Mouse (Mus musculus) liver, postnatal 0 days (tissue): ENCODE results near the gene Timd2.

Experiments used
- CTCF ChIP-seq: sonication (generic); IDR thresholded peaks from 2 replicates; pipeline ENCODE4 v1.5.1; 2016; ENCODE audit warnings: antibody characterized with exemption, low read depth
- EP300 ChIP-seq: IDR thresholded peaks from 2 replicates; pipeline ENCODE4 v1.6.1; 2016; ENCODE audit warnings: antibody characterized with exemption, low read depth, mild to moderate bottlenecking

DNA sequence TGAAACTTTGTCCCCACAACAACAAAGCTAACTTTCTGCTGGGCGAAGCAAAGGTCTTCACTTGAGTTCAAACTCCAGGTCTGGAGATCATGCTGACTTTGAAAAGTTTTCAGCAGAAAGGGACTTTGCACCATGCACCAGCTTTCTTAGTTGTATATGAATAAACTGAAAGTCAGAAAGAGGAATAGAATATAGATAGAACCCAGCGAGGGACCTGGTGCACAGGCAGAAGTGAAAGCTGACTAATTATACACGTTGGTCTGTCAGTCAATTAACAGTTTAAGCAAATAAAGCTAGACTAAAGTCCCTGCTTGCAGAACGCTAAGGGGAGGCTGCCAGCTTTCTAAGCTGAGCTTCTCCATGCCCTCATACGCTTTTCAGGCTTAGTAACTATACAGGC, 8.0 kb downstream of the Timd2 start:
- TF ChIP-seq CTCF (no peak), EP300 (no peak)
